Mouse (Mus musculus) testis, adult 2 months (tissue): Measurements from ENCODE around the gene Auts2.

Experiments
- CTCF ChIP-seq: fragments of 200-500 bp; IDR thresholded peaks from 2 replicates; pipeline ENCODE4 v1.5.1; 2012; ENCODE audit warnings: low read depth, mild to moderate bottlenecking, inconsistent platforms, low read length, moderate library complexity; ENCODE audit not compliant: control insufficient read depth, insufficient read depth, insufficient replicate concordance
- POLR2A ChIP-seq: fragments of 200-500 bp; IDR thresholded peaks from 2 replicates; pipeline ENCODE4 v1.6.1; 2012; ENCODE audit warnings: low read depth, mild to moderate bottlenecking, inconsistent platforms, low read length, moderate library complexity; ENCODE audit not compliant: control insufficient read depth

DNA sequence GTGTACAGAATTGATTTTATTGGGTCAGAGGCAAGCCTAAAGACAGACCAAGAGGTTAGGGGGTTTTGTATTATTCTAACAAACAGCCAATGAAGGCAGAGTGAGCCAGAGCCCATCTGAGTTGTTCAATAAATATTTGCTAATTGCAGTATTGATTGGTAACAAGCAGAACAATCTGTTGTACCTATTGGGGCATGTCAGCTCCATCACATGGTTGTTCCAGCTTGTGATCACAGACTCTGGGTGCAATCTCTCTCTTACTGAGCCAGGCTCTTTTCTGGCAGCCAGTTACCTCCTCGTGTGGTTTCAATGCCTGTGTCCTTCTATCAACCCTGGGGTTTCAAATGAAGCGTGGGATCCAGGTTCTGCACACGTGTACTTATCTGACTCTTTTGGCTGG, 201.8 kb downstream of the Auts2 start:
- TF ChIP-seq POLR2A (no peak), CTCF (no peak)
